Mouse (Mus musculus): ENCODE data around the gene Odf3b. TPM values are rescaled to one million over a fixed set of nuclear protein-coding genes. Genes with fewer than 3 reads are reported as not detected.

Gene Odf3b
- polyA plus RNA-seq (2014; fragmentation: Illumina TruSeq; extraction: RNeasy Lipid Tissue Mini Kit (QIAGEN cat#74804); ENCODE audit: low replicate concordance), result not detected

DNA sequence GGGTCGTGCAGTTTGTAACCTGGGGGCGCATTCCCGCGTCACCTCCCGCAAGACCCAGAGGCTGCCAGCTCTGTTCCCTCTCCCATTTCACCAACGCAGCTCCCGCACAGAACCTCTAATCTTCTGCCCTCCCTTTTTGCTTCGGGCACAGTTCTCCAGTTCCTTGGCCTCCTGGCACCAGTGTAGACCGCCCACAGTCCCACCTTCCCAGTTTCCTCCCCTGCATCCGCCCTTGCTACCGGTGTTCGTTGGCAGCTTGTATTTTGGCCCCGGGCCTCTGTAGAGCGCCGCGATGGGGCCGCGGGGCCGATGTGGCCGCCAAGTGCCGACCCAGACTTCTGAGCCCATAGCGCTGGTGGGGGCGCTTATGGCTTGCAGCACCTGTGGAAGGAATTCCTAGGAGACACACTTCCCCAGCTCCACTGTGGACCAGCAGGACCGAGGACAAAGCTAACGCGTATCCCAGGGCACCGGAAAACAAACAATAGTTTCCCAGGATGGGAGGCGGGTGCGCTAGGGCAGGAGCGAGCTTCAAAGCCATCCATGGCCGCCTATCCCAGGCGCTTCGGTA is at the start of gene Odf3b:
Gene Odf3b (minus strand): TSS at position 452 of the 571 bp plus-strand sequence.

DNA sequence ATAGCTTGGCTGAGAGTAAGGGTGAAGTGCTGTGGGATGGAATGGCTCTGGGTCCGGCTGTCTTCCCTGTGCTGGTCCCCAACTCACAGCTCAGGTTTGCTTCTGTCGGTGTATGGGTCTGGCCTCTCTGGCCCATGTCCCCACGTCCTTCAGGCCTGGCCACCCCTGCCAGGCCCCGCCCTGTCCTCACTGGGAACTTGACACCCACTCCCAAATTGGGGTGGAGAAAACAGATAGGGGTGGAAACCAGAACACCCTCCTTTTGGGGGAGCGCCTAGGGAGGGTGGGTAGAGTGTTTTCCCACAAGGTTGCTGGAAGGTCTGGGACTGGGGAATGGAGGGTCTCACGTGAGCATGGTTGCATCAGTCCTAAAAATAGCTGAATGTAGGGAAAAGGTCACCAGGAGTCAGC is 46.6 kb upstream of the Odf3b start, which contains the start of gene Cpt1b:
Gene Cpt1b (minus strand): TSS at position 153 of the 411 bp plus-strand sequence.

DNA sequence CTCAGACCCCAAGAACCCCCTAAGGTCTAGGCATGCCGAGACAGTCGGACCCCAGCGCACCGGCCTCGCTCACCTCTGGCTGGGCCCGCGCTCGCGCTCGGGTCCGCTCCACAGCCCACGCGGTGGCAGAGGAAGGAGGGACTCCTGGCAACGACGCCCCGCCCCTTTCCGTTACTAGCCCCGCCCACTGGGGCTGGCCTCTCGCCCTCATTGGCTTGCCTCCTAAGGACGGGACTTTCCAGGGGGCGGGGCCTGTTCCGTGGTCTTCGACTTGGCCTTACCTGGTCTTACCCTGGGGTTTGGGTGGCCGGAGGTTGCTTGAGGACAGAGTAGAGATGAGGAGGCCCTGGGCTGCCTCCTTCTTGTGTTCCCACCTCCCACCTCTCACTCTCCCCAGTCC is 31.0 kb upstream of the Odf3b start, which contains the start of gene Syce3:
Gene Syce3 (minus strand): TSS at position 386 of the 400 bp plus-strand sequence.

DNA sequence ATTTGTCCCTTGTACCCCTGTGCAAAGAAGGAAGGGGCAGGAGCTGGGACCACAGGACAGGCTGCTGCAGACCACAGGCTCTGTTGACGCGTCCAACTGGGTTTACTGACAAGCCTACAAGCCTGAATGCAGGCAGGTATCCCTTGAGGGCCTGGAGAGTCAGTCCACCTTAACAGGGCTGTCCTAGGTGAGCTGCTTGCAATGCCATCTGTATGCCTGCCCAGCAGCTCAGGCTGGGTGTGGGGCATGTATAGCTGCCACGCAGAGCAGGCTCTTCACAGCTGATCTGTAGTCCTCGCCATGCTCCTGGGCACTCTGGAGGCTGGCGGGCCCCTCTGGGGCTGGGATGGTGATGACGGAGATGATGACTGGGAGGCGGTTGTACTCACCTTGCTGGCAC is 5.5 kb upstream of the Odf3b start, which contains the start of gene Klhdc7b:
Gene Klhdc7b (plus strand): TSS at position 301 of the 400 bp plus-strand sequence.

DNA sequence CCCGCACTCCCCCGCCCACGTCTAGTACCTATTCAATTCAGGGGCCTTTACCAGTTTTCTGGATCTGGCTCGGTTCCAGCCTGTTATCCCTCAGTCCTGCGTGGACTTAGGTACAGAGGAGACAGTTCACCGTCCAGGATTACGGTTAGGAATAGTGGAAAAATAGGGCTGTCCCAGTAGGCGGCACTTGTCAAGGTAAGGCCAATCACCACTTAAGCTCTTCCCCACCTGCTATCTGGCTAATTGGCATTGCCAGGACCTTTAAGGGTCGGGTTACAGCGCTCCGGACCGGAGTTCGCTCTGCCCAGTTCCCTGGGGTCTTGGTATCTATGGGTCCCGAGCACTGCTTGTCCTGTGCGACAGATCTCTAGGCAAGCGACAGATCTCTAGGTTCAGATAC is 2.1 kb downstream of the Odf3b start, which contains the start of gene Tymp:
Gene Tymp (minus strand): TSS at position 83 of the 400 bp plus-strand sequence.

DNA sequence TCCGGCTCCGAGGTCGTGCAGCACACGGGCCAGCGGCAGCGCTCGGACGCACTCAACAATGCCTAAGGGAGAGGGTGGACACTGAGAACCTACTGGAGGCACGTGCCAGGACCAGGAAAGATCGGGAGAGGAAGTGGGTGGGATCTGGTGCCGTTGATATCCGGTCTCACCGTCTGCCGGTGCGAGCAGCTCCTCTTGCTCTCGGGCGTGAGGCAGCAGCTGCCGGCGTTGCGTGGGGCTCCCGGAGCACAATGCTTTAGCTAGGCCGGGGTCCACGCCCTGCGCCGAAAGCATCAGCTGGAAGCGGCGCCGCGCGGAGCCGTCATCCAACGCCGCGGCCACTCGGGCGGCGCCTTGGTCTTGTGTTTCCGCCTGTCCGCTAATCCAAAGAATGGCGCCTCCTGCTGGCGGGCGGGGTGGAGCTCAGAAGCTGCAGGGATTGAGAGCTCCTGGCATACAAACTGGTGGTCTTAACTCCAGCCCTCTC is 5.3 kb downstream of the Odf3b start, which contains the start of gene Sco2:
Gene Sco2 (minus strand): TSS at position 85 of the 487 bp plus-strand sequence.

DNA sequence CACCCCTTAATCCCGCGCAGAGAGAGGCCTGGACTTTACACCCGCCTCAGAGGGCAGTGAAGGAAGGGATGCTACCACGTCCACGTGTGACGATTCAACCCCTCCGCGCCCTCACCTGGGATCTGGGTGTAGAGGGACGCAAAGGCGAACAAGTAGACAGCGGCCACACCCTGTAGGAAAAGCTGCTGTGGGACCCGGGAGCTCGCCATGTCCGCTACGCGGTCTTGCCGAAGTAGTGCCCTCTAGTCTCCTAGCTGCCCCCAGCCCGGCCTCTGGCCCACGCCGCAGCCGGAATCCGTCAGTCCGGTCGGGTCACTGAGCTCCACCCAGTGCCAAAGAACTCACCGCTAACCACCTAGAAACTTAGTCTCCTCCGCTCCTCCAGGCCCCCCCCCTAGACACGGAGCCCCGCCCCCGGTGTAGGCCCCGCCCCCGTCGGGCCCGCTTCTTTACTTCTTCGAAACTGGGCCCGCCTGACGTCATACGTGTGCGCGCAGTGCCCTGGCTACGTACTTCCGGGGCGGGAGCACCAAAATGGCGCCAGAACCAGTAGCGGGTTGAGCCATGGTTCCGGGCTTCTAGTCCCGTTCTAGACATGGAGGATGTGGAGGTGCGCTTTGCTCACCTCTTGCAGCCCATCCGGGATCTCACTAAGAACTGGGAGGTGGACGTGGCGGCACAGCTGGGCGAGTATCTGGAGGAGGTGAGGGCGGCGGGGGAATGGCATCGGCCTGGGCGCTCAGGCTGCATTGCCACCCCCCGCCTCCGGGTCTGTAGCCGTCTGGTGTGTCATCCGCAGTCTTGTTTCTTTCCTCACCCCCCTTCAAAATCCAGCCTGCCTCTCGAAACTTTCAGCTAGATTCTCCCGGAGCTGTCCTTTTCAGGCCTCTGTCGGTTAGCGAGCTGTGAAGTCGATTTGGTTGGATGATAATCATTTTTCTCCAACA is 23.6 kb downstream of the Odf3b start, which contains the start of the genes Lmf2 and Ncaph2:
Gene Lmf2 (minus strand): TSS at position 419 of the 947 bp plus-strand sequence.
Gene Ncaph2 (plus strand): TSS at position 479 of the 947 bp plus-strand sequence.

DNA sequence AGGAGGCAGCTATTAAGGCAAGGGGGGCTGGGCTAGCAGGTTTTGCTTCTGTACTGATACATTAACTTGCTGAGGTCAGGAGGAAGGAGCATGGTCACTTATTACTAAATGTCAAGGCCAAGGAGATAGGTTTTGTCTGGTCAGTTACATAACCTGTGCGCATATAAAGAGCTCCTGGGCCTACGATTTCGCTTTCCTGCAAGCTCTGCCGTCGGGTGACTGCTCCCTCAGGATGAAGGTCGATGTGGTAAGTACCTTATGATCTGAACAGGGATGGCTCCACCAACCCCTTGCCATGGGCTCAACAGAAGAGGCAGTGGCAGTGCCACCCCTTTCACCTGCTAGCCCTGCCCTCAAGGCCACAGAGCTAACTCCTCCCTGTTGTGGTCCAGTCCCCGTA is 44.8 kb downstream of the Odf3b start, which contains the start of gene Miox:
Gene Miox (plus strand): TSS at position 128 of the 400 bp plus-strand sequence.

Other genes starting within 250 kb of the Odf3b start
- gene Mapk12, start 238.6 kb downstream of the Odf3b start, polyA plus RNA-seq (2014; fragmentation: Illumina TruSeq; extraction: RNeasy Lipid Tissue Mini Kit (QIAGEN cat#74804); ENCODE audit: low replicate concordance), result 0.33 TPM
- gene Mapk11, start 229.7 kb downstream of the Odf3b start, polyA plus RNA-seq (2014; fragmentation: Illumina TruSeq; extraction: RNeasy Lipid Tissue Mini Kit (QIAGEN cat#74804); ENCODE audit: low replicate concordance), result 0.15 TPM
- gene Plxnb2, start 198.5 kb downstream of the Odf3b start, polyA plus RNA-seq (2014; fragmentation: Illumina TruSeq; extraction: RNeasy Lipid Tissue Mini Kit (QIAGEN cat#74804); ENCODE audit: low replicate concordance), result 3.4 TPM
- 0.11 TPM for gene Dennd6b, start 182.8 kb downstream of the Odf3b start, polyA plus RNA-seq (2014; fragmentation: Illumina TruSeq; extraction: RNeasy Lipid Tissue Mini Kit (QIAGEN cat#74804); ENCODE audit: low replicate concordance)
- gene Ppp6r2, start 167.7 kb downstream of the Odf3b start, polyA plus RNA-seq (2014; fragmentation: Illumina TruSeq; extraction: RNeasy Lipid Tissue Mini Kit (QIAGEN cat#74804); ENCODE audit: low replicate concordance), result 6.9 TPM
- gene Sbf1, start 64.0 kb downstream of the Odf3b start, polyA plus RNA-seq (2014; fragmentation: Illumina TruSeq; extraction: RNeasy Lipid Tissue Mini Kit (QIAGEN cat#74804); ENCODE audit: low replicate concordance), result 1.7 TPM
- gene Adm2, start 56.6 kb downstream of the Odf3b start, polyA plus RNA-seq (2014; fragmentation: Illumina TruSeq; extraction: RNeasy Lipid Tissue Mini Kit (QIAGEN cat#74804); ENCODE audit: low replicate concordance), result not detected
- not detected for gene Miox, start 44.9 kb downstream of the Odf3b start, polyA plus RNA-seq (2014; fragmentation: Illumina TruSeq; extraction: RNeasy Lipid Tissue Mini Kit (QIAGEN cat#74804); ENCODE audit: low replicate concordance)
- gene Lmf2, start 23.6 kb downstream of the Odf3b start, polyA plus RNA-seq (2014; fragmentation: Illumina TruSeq; extraction: RNeasy Lipid Tissue Mini Kit (QIAGEN cat#74804); ENCODE audit: low replicate concordance), result not detected
- gene Ncaph2, start 23.6 kb downstream of the Odf3b start, polyA plus RNA-seq (2014; fragmentation: Illumina TruSeq; extraction: RNeasy Lipid Tissue Mini Kit (QIAGEN cat#74804); ENCODE audit: low replicate concordance), result 4.1 TPM
- 0.37 TPM for gene Sco2, start 5.4 kb downstream of the Odf3b start, polyA plus RNA-seq (2014; fragmentation: Illumina TruSeq; extraction: RNeasy Lipid Tissue Mini Kit (QIAGEN cat#74804); ENCODE audit: low replicate concordance)
- not detected for gene Tymp, start 2.2 kb downstream of the Odf3b start, polyA plus RNA-seq (2014; fragmentation: Illumina TruSeq; extraction: RNeasy Lipid Tissue Mini Kit (QIAGEN cat#74804); ENCODE audit: low replicate concordance)
- not detected for gene Klhdc7b, start 5.6 kb upstream of the Odf3b start, polyA plus RNA-seq (2014; fragmentation: Illumina TruSeq; extraction: RNeasy Lipid Tissue Mini Kit (QIAGEN cat#74804); ENCODE audit: low replicate concordance)
- gene Syce3, start 31.2 kb upstream of the Odf3b start, polyA plus RNA-seq (2014; fragmentation: Illumina TruSeq; extraction: RNeasy Lipid Tissue Mini Kit (QIAGEN cat#74804); ENCODE audit: low replicate concordance), result not detected
- gene Cpt1b, start 46.6 kb upstream of the Odf3b start, polyA plus RNA-seq (2014; fragmentation: Illumina TruSeq; extraction: RNeasy Lipid Tissue Mini Kit (QIAGEN cat#74804); ENCODE audit: low replicate concordance), result 0.52 TPM
- gene C730034F03Rik, start 50.3 kb upstream of the Odf3b start, polyA plus RNA-seq (2014; fragmentation: Illumina TruSeq; extraction: RNeasy Lipid Tissue Mini Kit (QIAGEN cat#74804); ENCODE audit: low replicate concordance), result 3.6 TPM
- gene Gm44502, start 50.4 kb upstream of the Odf3b start, polyA plus RNA-seq (2014; fragmentation: Illumina TruSeq; extraction: RNeasy Lipid Tissue Mini Kit (QIAGEN cat#74804); ENCODE audit: low replicate concordance), result not detected
- 125 TPM for gene Chkb, start 50.6 kb upstream of the Odf3b start, polyA plus RNA-seq (2014; fragmentation: Illumina TruSeq; extraction: RNeasy Lipid Tissue Mini Kit (QIAGEN cat#74804); ENCODE audit: low replicate concordance)
- 0.30 TPM for gene Mapk8ip2, start 74.6 kb upstream of the Odf3b start, polyA plus RNA-seq (2014; fragmentation: Illumina TruSeq; extraction: RNeasy Lipid Tissue Mini Kit (QIAGEN cat#74804); ENCODE audit: low replicate concordance)
- gene Arsa, start 98.1 kb upstream of the Odf3b start, polyA plus RNA-seq (2014; fragmentation: Illumina TruSeq; extraction: RNeasy Lipid Tissue Mini Kit (QIAGEN cat#74804); ENCODE audit: low replicate concordance), result 2.8 TPM
- gene Shank3, start 120.3 kb upstream of the Odf3b start, polyA plus RNA-seq (2014; fragmentation: Illumina TruSeq; extraction: RNeasy Lipid Tissue Mini Kit (QIAGEN cat#74804); ENCODE audit: low replicate concordance), result 0.71 TPM
- gene Acr, start 189.0 kb upstream of the Odf3b start, polyA plus RNA-seq (2014; fragmentation: Illumina TruSeq; extraction: RNeasy Lipid Tissue Mini Kit (QIAGEN cat#74804); ENCODE audit: low replicate concordance), result not detected
- 1.2 TPM for gene Rabl2, start 212.6 kb upstream of the Odf3b start, polyA plus RNA-seq (2014; fragmentation: Illumina TruSeq; extraction: RNeasy Lipid Tissue Mini Kit (QIAGEN cat#74804); ENCODE audit: low replicate concordance)